Mouse (Mus musculus) mesoderm, embryonic 11.5 days (tissue): ENCODE measurements around the gene BC024978.
A peak's percentile ranks its signal among the peaks of the same experiment; 100 is the strongest.

Experiments
- DNase-seq: peaks from one replicate; pipeline ENCODE4 v3.0.0-alpha.2; 2012; ENCODE audit warnings: low read depth, low spot score

BC024978 gene

DNA sequence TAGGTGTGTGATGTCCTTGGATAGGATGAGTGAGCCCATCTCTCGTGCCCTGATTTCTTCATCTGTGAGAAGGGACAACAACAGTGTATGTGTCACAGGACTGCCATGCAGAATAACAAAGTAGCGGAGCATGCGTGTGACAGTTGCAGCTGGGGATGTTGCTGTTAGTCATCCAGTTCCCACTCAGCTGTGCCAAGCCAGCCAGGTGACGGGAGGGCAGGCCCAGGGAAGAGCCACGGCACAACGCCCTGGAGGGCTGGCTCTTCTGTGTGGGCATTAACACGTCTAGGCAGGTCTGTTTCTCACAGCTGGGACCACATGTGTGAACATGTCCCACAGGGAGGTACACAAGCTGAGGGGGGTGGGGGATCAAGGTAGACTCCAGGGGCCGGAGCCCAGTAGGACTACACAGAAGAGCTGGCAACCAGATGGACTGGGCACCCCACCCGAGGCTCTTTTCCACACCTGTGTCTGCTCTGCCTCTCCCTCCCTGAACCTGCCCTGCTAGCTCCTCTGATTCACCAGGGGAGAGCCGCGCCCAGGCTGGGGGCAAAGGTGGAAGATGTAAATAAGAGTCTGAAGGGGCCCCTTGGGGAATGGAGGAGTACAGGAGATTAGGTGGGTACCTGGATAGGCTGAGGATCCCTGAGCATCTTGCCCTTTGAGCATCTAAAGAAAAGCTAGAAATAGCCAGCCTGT, 29.4 kb downstream of the BC024978 start:
- DNase-seq, result no peak

DNA sequence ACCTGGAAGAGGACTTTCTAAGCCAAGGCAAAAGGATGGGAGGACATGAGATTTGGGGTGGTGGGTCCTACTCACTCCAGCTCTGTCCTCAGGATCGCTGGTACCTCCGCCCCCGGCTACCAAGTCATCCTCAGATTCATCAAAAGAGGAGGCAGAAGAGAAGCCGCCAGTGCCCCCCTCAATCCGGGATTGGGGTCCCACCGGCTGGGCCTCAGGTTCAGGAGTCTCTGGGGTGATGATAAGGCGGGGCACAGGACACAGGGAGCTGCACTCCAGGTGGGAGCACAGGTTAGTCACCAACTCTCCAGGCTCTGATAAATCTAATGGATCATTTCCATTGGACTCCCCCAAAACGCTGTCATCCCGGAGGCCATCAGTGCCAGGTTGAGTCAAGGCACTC, 31.7 kb downstream of the BC024978 start:
- no peak for DNase-seq

DNA sequence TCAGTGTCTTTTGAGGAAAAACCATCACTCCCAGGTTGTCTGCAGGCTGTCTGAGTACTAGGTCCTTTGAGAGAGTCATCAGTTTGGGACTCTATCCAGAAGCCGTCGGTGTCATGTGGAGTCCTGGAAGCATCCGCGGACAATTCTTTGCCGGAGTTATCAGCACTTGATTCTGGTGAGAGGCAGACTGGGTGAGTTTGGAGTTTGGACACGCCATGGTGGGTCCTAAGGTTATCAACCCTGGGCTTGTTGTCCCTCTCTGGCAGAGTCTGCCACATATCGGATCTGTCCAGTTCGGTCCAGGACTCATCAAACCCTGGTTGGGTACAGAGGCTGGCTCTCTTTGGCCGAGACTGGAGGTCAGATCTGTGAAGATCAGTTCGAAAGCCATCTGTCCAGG, 32.1 kb downstream of the BC024978 start:
- DNase-seq, result no peak

DNA sequence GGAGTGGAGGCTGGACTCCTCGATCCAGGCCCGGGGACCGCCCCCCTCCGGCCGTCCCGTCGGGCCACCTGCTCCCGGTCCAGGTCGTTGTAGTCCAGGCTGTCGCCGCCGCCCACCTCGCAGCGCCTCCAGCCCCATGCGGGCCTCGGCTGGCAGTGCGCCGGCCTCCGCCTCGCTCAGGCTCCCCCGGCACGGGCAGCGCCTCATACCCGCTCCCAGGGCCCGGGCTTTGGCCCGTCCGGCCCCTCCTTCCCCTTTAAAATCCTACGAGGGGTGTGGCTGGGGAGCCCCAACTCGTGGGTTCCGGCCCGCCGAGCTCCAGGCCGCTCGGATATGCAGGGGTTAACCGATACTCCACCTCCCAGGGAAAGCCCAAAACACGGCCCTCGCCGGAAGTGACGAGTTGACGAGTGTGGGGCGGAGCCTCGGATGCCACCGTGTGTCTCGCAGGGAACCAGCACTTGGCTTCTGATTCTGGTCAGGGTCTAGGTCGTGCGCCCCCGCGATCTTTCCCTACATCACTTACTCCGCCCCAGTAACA, 32.8 kb downstream of the BC024978 start, which contains the start of gene Itpkc:
TSS of gene Itpkc (minus strand) at position 381 of the 541 bp plus-strand sequence.
- DNase-seq, result peak; percentile 96

DNA sequence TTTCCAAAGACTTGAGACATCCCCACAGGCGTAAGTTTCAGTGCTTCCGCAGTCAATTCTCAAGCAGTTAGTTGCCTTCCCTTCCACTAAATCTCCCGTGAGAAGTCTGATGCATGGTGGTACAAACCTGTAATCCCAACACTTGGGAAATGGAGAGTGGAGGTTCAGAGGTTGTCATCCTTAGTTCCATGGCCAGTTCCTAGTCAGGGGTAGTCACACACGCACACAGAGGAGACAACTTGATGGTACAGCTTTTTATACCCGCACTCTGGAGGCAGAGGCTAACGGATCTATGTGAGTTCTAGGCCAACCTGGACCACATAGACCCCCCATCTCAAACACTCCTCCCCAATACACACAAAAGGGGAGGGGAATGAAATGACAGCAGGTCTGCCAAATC, 33.3 kb downstream of the BC024978 start:
- no peak for DNase-seq

DNA sequence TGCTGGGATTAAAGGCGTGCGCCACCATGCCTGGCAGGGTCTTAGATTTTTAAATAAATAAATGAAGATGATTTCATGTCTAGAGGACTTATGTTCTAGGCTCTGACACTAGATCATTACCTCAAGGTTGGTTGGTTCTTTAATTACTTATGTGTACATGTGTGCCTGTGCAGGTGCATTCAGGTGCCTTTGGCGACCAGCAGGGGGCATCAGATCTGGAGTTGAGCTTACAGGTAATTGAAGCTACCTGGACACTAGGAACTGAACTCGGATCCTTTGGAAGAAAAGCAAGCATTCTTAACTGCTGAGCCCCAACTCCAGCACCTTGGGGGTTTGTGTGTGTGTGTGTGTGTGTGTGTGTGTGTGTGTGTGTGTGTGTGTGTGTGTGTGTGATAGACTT, 35.2 kb downstream of the BC024978 start:
- no peak for DNase-seq

DNA sequence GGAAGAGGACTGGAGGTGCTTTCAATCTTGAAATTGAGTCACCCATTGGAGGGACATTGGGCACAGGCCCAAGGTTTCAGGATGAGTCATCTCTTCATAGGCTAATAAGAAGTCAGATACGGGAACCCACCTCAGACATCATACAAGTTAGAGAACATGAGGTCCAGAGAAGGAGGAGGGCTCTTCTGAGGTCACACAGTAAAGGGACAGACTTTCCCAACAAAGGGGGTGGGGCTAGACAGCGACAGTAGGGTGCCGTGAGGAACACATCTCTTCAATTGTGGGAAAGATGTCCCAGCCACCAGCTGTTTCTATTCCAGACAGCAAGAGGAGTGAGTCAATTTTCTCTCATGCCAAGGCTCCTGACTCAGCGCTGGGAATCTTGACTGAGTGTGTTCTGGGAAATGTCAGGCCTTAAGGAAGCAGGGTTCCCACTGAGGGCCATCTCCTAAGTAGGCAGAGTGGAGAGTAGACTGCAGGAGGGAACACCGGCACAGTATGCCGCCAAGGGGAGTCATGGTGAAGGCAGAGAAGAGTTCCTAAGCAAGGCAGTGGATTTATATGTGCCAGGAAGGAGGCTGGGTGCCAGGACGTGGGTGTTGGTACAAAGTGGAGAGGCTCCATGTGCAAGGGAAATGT, 36.2 kb downstream of the BC024978 start:
- DNase-seq, result no peak

DNA sequence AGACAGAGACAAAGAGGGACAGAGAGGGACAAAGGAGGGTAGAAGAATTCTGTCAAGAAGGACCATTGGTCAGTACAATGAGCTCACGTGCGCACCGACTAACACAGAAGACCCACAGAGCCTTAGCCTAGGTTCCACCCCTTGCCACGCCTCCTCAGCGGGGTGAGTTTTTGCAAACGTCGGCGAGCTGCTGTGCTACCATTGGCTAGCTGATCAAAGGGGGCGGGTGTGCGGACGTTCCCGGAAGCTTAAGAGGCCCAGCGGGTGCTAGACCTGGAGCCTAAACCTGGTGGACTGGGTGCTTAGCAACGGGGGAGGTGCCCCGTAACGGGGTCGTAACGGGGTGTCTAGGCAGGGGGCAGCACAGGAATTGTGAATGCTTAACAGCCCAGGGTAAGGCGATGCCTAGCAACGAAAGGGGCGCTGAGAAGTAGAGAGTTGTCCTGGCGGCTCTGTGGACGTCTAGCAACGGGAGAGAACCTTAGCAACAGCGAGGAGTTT, 37.2 kb downstream of the BC024978 start, which contains the start of gene Coq8b:
TSS of gene Coq8b (plus strand) at position 243 of the 501 bp plus-strand sequence.
- DNase-seq, result peak; percentile 96

DNA sequence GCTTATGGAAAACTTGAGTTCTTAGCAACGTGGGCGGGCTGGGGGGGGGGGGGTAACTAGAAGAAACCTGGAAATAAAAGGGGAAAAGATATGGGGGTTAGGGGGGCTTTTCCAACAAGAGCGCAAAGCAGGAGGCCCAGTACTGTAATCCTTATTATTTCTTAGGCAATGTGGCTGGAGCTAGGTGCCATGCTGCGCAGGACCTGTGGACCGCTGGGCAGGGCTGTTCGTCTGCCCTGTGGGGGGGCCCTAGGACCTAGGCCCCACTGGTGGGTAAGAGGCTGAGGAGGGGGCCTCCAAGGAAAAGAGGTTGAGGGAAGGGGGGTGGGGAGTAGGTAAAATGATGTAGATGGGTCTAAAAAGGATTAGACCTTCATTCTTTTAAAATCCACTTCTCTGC, 37.7 kb downstream of the BC024978 start:
- no peak for DNase-seq

DNA sequence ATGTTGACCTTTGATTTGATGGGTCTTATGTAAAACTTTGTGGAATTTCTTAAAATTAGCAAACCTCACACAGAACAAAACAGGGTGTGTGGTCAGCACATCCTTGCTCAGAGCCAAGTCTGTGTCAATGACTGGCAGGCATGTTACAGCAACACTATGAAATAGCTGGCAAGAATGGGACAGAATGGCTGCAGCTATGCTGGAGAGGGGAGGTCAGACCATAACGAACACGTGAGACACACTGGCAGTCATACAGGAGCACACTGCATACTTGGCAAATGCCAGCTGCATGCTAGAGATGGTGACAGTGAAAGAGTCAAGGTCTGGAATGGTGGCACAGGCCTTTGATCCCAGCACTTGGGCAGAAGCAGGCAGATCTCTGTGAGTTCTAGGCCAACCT, 40.1 kb downstream of the BC024978 start:
- no peak for DNase-seq

DNA sequence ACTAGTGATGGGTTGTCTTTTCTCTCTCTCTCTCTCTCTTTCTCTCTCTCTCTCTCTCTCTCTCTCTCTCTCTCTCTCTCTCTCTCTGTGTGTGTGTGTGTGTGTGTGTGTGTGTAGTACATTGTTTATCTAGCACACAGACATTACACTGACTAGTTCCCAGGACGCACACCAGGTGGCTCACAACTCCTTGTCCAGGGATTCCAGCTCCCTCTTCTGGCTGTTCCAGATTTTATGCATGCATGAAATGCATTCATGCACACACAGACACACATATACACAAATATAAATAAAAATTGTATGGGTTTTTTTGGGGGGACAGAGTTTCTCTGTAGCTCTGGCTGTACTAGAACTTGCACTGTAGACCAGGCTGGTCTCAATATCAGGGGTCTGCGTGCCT, 41.9 kb downstream of the BC024978 start:
- DNase-seq, result no peak

DNA sequence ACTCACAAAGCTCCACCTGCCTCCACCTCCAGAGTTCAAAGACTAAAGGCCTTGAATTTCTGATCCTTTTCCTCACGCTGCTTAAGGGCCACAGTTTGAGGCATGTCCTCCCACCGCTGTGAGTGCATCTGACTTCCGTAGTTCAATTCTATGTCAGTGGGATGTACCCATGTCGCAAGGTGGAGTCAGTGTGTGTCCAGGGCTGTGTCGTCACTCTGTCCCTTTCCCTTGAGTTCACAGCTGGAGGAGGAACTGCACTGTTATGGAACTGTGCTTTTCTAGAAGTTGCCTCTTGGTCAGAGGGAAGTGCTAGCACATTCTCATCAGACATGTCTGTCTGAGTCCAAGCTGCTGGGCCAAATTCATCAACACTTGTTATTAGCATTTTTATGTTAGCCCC, 43.0 kb downstream of the BC024978 start:
- no peak for DNase-seq

DNA sequence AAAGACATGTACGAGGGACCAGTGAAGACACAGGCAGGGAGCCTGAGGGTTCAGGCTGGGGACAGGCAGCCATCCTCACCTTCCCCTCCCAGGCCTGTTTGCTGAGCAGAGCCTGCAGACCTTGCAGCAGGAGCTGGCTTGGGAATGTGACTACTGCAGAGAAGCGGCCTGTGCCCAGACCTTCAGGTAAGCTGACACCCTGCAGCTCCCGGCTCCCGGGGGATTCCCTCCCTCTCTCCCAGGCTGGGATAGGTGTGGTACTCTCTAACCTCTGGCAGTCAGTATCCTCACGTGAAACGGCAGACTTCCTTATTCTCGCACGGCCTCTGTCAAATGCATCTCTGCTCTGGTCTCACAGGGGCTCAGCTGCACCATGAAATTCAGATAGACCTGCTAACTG, 47.6 kb downstream of the BC024978 start:
- no peak for DNase-seq

DNA sequence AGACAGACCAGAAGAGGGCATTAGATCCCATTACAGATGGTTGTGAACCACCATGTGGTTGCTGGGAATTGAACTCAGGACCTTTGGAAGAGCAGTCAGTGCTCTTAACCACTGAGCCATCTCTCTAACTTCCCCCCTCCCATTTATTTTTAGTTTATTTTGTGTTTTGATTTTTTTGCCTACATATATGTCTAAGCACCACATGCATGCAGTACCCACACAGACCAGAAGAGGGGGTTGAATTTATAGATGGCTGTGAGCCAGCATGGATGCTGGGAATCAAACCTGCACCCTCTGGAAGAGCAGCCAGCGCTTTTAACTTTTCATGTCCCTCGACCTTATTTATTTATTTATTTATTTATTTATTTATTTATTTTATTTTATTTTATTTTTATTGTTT, 48.5 kb downstream of the BC024978 start:
- peak; percentile 32 for DNase-seq

DNA sequence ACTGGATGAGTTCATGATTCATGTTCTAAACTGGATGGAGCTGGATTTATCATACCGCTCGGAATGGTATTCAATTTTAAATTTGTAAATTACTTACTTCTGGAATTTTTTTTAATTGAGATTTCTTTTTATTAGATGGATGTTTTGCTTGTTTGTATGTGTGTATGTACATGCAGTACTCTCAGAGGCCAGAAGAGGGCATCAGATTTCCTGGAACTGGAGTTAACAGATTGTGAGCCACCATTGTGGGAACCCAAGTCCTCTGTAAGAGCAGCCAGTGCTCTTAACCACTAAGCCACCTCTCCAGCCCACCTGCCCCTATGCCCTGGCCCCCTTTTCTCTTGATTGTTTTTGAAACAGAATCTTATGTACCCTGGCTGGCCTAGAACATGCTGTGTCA, 53.6 kb downstream of the BC024978 start:
- peak; percentile 34 for DNase-seq

DNA sequence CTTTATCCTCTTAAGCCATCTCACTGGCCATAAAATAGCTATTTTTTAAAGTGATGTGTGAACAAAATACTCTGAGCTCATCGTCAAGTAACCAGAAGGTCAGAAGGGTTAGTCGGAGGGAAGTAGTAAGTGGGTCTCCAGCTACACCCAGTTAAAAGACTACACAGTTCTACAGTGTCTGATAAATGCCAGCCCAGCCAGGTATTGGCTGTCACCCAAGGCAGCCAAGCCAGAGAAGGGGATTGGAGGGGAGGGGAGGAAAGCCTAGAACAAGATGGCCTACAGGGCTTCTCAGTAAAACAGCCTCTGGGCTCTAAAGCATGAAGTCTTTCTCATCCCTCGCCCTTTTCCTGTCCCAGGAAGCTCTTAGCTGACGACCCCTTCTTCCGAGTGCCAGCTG, 54.3 kb downstream of the BC024978 start:
- no peak for DNase-seq

DNA sequence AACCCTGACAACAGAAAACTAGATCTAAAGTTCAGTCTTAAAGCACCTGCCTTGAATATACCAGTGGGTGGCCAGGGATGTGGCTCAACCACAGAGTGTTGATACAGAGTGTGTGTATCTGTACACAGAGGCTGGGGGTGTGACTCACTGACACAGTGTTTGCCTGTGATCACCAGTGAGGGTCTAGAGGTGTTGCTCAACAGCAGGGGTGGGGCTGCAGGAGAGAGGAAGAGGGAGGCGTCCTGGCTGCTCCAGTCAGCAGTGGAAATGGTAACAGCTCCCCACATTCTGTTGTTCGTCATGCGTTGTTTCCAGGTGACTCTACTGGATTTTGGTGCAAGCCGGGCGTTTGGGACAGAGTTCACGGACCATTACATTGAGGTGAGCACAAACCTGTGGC, 56.4 kb downstream of the BC024978 start:
- no peak for DNase-seq

DNA sequence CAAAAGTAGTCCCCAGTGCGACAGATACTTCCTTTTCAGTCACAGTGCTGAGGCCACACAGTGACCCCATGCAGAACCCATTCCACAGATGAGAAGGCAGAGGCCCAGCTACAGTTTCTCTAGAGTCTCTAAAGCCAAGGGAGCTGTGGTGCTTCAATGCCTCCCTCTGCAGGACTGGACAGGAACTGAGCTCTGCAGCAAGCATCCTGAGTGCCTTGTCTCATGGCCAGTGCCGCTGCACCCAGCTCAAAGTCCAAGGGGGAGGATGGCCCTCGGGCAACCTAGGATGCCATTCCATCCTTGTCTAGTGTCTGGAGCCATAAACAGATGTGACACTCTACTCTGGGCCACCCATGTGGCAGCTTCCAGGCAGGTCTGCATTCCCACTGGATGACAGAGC, 60.1 kb downstream of the BC024978 start:
- peak; percentile 23 for DNase-seq

DNA sequence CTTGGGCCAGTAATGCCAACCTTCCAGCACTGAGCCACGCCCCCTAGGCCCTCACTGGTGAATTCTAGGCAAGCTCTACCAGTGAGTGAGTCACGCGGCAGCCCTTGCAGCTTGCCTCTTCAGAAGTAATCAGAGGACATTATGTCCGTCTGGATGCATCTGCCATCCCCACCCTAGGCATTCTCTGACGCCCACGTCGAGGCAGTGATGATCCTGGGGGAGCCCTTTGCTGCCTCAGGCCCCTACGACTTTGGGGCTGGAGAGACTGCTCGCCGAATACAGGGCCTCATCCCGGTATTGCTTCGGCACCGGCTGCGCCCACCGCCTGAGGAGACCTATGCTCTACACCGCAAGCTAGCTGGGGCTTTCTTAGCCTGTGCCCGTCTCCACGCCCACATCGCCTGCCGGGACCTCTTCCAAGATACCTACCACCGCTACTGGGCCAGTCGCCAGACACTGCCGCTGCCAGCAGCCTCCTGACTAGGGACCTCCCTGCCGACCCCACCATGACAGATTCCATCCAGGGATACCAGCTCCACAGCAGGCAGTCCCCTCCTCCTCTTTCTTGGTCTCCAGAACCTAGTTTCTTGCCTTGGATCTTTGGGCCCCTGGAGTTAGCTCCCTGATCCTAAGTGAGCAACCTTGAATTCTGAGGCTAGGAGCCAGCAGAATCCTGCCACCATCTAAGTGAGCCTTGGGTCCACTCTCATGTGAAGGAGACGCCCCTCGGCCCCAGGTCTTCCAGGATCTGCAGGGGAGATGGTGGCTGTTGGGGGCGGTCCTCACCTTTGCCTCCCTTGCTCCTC, 61.7 kb downstream of the BC024978 start:
- DNase-seq, result peak; percentile 37

DNA sequence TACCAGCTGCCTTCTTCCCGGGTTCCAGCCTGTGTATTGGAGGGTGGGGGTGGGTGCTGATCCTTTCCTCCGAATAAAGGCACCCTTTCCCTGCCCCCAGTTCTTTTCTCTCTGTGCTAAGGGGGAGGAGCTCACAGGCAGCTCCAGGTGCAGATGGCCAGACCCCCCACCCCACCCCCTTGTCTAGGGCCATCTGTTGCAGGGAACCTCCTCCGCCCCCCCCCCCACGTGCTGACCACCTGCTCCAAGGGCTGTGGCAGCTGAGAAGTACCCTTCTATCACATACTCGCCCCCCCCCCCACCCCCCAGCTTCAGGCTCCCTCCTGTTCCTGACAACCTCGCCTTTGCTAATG, 62.2 kb downstream of the BC024978 start:
- peak; percentile 44 for DNase-seq

DNA sequence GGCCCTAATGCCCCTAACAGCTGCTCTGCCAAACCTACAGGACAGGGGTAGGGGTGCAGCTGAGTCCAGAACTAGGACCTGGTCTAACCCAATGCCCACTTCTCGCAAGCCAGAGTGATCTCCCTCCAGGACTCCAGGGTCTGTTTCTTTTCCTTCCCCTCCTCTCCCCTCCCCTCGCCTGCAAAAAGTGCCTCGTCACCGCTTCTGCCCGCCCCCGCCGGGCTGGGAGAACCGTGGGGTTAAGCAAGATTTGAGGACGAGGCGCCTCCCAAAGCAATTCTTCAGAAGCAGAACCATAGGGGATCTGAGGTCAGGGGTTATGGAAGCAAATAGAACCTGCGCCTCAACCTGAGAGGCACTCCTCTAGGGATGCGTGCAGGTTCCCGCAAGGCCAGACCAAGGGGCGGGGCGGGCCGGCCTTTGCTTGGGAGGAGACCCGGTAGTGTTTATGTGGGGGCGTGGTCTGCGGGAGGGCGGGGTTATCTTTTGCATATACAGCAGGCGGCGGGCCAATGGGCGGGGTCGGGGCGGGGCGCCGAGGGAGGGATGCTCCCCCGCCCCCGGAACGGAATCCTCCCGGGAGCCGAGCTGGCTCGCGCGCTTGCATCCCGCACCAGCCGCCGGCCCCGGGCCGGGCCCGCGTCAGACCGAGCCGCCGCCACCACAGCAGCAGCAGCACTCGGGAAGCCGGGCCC, 62.8 kb downstream of the BC024978 start, which contains the start of gene Numbl:
TSS of gene Numbl (plus strand) at position 229 of the 695 bp plus-strand sequence.
- peak; percentile 96 for DNase-seq
